Mouse (Mus musculus) thymus, postnatal 14 days (tissue): ENCODE data around the gene Maml3.

Source experiments
- DNase-seq: peaks from one replicate; pipeline ENCODE4 v3.0.0; 2021

Maml3 gene

GRCm38 (mm10) chr3:52045221-52045641 is 59.6 kb downstream of the Maml3 start:
- no peak for DNase-seq

DNA sequence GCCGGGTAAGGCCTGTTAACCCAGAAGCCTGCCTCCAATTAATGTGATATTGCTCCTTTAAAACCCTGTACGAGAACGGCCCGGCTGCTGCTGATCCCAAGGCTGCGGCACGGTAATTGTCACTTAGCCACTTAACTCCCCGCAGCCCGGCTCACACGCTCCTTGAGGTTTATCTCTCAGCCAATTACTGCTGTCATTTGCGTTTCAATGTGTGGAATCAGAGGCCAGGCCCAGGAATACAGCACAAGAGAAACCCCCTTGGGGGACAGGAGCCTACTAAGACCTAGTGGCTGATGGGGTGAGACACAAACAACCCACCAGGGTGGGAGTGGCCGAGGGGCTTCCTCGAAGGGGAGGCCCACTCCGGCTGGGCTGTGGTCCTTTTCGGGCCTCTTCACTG is 60.2 kb downstream of the Maml3 start:
- DNase-seq: no peak

GRCm38 (mm10) chr3:52043847-52044246 is 61.0 kb downstream of the Maml3 start:
- DNase-seq: no peak

DNA sequence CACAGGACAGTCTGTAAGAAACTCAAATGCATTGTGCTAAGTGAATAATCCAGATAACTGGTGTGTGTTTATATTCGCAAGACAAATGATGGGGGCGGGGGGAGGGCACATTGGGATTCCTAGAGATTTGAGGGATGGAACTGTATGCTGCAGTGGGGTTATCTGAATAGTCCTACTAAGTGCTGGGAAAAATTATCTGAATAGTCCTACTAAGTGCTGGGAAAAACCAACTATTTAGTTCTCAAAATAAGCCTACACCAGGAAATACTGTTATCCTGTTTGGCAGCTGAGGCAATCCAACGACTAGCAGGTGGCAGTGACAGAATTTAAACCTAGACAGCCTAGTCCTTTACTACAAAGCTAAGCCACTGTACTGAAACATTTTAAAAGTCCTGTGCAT is 62.2 kb downstream of the Maml3 start:
- no peak for DNase-seq

DNA sequence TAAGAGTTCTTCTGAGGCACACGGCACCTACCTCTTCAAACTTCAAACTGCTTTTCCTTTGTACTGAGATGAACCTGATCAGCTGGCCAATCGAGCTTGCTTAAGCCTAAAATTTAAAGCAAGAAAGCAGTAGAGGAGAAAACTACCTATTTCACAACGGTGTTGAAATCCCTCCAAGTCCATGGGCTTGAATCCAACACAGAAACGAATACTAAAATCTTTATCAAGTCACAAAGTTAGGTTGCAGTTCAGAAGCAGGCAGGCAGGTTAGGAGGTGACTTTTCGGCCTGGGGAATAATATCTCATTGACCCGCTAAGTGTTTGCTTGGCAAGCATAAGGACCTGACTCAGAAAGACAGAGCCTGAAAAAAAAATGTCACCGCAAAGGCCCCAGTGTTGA is 64.9 kb downstream of the Maml3 start:
- no peak for DNase-seq

GRCm38 (mm10) chr3:52037260-52037659 is 67.6 kb downstream of the Maml3 start:
- DNase-seq: no peak

- DNase-seq: peak; percentile 24
These were observed 69.5 kb downstream of the Maml3 start for GRCm38 (mm10) chr3:52035404-52035803.

GRCm38 (mm10) chr3:52033857-52034588 is 70.9 kb downstream of the Maml3 start:
- no peak for DNase-seq

DNA sequence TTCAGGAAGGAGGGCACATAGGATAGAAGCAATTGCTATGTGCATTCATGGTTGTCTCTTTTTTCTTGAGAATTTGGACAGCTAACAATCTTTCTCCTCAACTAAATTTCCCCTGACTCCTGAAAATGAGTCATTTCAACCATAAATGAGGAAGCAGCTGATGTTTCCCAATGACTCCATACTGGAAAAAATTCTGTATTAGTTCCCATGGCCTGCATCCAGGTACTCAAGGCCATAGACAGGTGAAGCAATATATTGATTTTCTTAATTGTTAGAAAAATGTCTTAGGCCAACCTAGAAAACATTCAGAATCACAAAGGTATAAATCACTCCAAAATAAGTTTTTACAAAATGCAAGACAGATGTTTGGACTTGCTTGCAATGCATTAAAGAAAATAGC is 73.5 kb downstream of the Maml3 start:
- no peak for DNase-seq

- peak; percentile 43 for DNase-seq
These were observed 74.8 kb downstream of the Maml3 start for GRCm38 (mm10) chr3:52030114-52030513.

GRCm38 (mm10) chr3:52029661-52030081 is 75.2 kb downstream of the Maml3 start:
- DNase-seq: peak; percentile 61

DNA sequence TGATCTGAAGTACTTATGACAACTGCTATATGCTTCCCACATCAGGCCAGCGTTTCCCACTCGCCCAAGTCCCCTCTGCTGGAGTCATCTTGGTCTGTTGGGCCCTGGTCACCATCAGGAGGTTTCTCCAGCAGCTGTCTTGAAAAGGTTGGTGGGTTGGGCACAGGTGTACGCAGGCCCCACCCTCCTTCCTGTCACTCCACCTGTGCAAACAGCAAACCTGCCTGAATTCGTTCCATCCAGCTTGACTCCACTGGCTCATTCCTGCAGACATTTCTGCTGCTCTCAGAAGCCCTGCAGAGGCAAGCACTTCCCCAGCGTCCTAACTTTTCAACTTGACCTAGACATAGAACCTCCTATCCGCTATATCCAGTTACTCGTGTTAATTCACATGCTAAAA is 76.9 kb downstream of the Maml3 start:
- DNase-seq: no peak

GRCm38 (mm10) chr3:52022486-52022885 is 82.4 kb downstream of the Maml3 start:
- no peak for DNase-seq

GRCm38 (mm10) chr3:52018103-52018439 is 86.8 kb downstream of the Maml3 start:
- DNase-seq: no peak

GRCm38 (mm10) chr3:52017439-52018102 is 87.3 kb downstream of the Maml3 start:
- DNase-seq: peak; percentile 30

DNA sequence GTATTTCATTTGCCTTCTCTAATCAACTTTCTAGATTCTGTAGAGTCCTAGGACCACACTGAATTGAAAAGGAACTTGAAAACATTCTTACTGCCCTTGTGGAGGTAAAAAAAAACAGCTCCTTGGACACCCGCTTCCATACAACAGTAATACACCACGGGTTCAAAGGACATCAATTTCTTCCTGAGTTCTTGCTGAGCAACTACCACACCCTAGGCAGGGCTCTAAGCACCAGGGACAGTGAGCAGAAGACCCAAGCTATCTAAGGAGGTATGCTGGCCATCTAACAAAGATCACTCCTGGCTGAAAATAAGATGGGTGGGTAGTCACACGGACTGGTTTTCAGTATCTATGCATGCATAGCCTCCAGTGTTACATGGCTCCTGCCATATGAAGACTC is 88.7 kb downstream of the Maml3 start:
- DNase-seq: no peak

- DNase-seq: no peak
These were observed 89.3 kb downstream of the Maml3 start for GRCm38 (mm10) chr3:52015556-52015955.

DNA sequence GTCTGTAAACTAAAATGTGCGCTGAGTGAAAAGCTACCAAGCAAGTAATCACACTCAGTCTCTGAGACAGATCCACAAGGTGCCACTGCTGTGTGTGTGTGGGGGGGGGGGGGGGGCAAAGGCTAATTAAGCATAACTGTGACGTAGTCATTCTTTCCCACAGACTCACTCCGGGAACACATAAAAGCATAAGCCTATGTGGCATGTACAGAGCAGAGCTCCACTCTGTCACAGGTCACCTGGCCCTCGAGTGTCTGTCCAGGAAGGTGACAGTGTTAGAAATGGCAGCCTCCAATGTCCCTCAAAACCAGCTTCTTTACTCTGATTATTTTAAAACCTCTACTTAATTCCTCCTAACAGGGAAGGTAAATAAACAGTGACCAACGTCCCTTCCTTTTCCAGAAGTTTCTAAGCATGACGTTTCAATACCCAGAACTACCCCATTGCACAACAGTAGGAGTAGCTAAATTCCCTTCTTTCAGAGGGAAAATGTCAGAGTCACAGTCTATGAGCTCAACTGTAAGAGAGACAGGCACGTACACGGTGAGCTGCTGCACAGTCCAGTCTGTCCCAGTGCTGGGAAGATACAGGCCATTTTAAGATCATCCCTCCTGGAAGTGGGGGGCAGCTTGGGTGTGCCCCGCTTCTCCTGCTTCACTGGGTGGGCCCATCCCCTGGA is 93.7 kb downstream of the Maml3 start:
- DNase-seq: no peak

- peak; percentile 78 for DNase-seq
These were observed 95.6 kb downstream of the Maml3 start for GRCm38 (mm10) chr3:52009321-52009720.

DNA sequence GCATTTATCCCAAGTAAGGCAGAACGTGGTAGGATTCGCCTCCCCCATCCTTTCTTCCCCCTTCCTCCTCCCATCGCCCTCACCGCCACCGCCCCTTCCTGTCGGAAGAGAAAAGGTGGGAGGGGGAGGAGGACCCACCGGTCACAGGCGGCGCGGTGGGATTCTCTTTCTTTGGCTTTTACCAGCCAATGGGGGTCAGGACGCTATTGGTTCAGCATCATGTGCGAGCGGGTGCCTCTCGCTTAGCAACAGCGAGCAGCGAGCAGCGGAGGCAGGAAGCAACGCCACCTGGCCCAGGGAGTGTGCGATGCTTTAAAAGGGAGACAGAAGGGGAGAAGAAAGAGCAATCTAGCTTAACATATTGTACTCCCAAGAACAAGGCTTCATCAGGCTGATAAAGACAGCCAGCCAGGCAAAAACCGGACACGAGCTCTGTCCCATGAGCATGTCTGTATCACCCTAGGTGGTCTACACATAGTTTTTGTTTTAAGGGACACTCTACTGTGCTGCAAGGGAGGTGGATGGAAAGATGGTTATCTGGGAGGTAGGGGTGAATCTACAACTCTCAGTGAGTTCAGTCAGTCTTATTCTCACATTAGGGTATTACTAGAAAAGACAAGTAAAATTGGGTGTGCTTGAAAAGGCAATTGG is 97.1 kb downstream of the Maml3 start:
- DNase-seq: peak; percentile 89

DNA sequence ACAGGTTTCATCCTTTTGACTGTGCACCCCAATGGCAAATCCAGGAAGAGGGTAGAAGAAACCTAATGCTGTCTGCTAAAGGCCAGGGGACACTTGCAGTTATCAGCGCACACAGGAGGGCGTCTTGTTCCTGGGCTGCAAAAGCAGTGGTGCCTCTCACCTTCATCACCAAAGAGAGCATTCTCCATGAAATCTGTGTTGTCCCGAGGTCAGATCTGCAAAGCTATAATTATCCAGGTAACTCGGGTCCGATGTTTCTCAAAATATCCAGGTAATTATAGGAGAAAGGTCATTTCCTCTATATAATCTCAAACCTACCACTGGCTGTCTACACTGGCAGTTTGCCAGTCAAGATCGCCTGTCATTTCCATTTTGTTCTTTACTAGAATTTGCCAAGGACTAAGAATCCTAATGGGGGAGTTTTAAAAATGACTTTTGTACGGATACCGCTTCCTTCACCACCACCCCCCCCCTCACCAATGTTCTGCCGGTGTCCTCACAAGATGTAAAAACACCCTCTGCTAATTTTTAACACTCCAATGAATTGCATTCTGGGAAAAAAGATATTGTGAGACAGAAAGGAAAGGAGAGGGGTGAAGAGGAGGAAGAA is 98.0 kb downstream of the Maml3 start:
- DNase-seq: no peak

- no peak for DNase-seq
These were observed 101.2 kb downstream of the Maml3 start for GRCm38 (mm10) chr3:52003663-52004062.

- DNase-seq: no peak
These were observed 103.4 kb downstream of the Maml3 start for GRCm38 (mm10) chr3:52001518-52001895.
